Mouse (Mus musculus) layer of hippocampus, adult 8-10 months (tissue): ENCODE data around the gene Fam160b1. TPM values are rescaled to one million over a fixed set of nuclear protein-coding genes. Genes with fewer than 3 reads are reported as not detected.

Source experiments
- DNase-seq, 2 experiments: peaks; one replicate each; pipeline ENCODE4 v3.0.0; 2022; ENCODE audit warnings: low spot score in 2 of 2
- total RNA-seq, 4 experiments: library from RNA; stranded (reverse); gene quantifications; 2 replicates each; pipeline ENCODE4 v1.2.4; 2022

Fam160b1 gene
- total RNA-seq, 4 experiments from 2014 or later = 19.1 to 24.8 (median 21.2) TPM

DNA sequence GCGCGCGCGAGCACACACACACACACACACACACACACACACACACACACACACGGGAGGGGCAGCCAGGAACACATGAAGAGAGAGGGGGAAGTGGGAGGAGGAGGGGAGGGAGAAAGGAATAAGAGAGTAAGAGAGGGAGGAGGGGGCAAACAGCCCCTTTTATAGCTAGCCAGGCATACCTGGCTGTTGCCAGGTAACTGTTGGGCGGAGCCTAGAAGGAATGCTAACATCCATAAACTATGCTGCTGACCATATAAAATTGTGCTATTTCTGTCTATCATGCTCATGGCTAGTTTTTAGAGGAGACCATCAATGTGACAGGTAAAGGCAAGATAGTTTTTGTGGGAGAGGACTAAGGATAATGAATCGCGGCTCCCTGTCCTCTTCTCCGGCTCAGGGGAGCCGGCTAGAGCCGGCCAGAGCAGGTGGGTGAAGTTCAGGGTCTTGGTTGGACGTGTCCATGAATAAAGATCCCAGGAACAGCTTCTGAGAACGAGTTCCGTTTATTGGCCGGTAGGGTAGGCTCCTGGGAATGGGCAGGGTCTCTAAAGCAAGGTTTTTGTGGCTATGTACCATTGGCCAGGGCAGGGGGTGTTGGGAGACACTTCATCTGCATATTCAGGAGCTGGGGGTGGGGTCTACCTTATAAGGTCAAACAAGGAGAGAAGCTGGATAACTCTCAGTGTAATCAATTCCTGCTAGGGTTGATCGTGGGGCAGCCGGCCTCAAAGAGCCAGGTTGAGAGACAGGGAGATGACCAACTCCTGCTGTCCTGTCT is 57.5 kb downstream of the Fam160b1 start:
- no peak for DNase-seq

DNA sequence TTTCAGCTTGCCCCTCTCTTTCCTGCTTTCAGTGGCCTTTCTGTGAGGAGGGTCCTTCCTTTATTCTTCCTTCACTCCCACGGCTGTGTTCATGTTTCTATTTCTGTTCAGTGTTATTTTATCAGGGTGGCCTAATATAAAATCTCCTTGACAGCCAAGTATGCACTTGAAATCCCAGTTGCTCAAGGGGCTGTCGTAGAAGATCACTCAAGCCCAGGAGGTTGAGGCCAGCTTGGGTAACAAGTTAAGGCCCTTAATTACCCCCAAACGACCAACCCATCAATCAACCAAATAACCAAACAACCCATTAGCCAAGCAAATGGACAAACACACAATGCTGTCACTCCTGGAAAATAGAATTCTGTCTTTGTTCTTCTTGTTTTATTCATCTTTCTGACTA is 62.9 kb downstream of the Fam160b1 start:
- DNase-seq = no peak

DNA sequence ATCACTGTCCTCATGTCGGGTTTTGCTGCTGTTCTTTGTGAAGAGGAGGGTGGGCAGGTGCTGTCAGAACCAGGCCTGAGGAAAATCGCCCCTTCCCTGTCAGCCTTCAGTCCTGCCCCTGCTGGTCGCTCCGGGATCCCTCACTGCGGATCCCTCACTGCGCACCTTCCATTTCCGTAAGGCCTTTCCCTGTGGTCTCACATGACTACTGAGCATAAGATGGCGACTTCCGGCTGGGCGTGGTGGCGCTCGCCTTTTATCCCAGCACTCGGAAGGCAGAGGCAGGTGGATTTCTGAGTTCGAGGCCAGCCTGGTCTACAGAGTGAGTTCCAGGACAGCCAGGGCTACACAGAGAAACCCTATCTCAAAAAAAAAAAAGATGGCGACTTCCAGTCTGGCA is 64.8 kb downstream of the Fam160b1 start:
- DNase-seq = no peak

DNA sequence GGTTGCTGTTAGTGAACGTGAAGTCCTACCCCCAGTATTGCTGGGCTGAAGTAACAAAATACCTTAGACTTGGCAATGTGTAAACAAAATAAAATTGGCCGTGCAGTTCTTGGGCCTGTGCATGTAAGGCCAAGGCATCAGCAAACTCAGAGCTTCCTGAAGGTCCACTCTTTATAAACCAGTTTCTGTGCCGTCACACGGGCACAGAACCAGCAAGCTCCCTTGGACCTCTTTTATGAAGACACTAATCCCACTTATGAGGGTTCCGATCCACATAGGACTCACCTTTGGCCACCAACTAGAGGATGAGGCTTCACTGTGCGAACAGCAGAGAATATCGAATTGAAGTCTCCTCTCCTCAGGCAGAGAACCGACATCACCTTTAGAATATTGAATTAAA is 66.4 kb downstream of the Fam160b1 start:
- DNase-seq = no peak

DNA sequence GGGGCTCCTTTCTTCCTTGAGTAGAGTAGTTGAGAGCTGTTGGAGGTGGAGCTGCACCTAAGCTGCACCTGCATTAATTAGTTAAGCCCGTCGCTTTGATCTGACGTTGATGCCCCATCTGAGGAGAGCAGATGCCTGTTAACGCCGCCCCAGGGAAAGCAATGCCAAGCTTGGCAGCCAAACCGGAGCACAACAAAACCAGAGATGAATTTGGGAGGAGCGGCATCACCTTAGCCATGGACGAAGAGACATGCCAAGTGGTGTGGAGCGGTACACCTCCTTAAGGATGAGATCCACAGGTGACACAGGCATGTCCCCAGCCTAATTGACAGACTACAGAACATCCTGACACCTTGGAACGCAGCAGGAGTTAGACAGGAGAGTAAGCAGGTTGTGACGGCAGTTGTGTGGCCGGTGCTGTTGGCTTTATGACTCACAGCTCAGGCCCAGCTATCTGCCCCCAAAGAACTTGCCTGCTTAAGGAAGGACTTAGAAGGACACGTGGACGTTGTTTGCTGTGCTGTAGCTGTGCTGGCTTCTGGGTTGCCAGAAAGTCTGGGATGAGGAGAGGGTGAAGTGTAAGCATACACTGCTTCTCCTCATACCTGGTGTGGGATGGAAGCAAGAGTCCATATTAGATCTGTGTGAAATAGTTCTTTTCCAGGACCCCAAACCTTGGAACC is 67.4 kb downstream of the Fam160b1 start:
- DNase-seq = no peak

DNA sequence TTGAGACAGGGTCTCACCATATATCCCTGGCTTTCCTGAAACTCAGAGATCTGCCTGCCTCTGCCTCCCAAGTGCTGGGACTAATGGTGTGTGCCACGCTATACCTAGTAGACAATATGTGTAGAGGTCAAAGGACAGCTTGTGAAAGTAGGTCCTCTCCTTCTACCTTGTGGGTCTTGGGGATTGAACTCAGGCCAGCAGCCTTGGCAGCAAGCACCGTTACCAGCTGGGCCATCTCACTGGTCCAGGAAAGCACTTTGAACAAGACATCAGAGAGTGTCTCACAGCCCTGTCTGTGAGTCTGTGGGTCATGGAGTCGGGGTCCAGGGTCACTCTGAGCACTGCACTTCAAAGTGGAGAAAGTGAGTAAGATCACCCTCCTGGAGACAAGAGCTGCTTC is 68.2 kb downstream of the Fam160b1 start:
- DNase-seq = no peak

- DNase-seq = no peak
These were observed 69.4 kb downstream of the Fam160b1 start for GRCm38 (mm10) chr19:57429926-57430325.

DNA sequence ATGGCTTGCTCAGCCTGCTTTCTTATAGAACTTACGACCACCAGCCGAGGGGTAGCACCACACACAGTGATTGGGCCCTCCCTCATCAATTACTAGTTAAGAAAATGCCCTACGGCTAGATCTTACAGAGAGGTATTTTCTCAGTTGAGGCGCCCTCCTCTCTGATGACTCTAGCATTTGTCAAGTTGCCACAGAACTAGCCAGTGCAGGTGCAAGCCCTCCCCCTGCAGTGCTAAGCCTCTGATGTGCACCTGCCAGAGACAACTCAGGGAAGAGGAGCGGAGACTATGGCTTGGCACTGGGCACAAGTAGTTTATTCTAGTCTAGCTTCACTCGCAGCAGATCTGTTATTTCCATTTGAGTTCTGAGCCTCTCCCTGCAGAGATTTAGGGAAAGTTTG is 71.0 kb downstream of the Fam160b1 start:
- no peak for DNase-seq

DNA sequence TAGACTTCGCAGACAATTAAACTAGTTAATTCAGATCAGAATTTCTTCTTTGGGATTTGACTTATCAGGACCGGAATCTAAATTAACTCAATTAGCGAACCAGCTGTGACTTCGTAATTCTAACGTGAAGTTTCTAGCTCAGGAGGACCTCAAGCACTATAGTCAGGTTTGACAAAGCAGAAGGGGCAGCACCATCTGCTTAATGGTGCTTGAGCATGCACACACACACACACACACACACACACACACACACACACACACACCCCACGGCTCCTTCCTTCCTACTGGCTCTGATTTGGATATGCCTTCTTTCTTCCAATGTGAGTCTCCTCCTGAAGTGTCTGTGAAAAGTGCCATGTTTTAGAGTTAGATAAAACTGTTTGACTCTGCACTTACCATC is 73.5 kb downstream of the Fam160b1 start:
- DNase-seq = no peak

DNA sequence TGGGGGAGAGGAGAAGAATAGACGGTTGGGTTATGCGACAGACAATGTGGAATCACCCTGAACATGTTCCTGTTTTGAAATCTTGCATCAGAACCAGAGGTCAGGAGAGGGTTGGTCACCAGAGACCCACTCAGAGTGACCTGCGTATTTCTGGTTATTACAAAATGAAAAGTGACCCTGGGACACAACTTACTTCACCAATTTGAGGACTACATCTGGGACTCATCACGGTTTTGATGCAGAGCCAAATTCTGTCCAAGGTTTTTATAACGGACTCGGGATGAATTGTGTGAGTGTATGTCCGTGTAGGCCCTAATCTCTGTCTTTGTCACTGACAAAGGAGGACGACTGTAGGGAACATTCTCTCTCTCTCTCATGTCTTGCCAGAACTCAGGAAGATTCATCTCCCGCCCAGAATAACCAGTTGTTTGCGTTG is 76.1 kb downstream of the Fam160b1 start:
- no peak for DNase-seq

DNA sequence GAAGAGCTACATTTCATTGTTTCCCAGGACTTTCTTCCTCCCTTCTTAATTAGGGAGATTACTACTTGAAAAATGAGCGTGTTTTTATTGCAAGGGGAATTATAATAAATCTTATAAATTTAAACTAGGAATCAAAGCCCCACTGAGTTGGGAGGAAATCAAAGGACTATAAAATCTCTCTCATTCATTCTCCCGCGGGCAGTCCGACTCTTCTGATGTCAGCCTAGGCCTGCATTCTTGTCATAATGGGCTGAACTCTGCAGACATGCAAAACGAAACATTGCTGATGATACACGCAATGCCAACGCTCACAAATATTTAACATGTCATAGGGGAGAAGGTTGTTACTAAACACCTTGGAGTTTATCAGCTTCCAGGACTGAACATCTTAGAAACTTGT is 76.6 kb downstream of the Fam160b1 start:
- DNase-seq = no peak

Other genes starting within 250 kb of the Fam160b1 start
- 10 to 100 TPM; 80.6 to 97.1 (median 86.4) TPM for gene Ablim1, start 45.8 kb upstream of the Fam160b1 start, total RNA-seq
- 10 to 100 TPM; 17.3 to 18.5 (median 17.9) TPM for gene Trub1, start 92.2 kb downstream of the Fam160b1 start, total RNA-seq